Mouse (Mus musculus): ENCODE results near the gene Irx5. TPM values are rescaled to one million over a fixed set of nuclear protein-coding genes. Genes with fewer than 3 reads are reported as not detected.

The Irx5 gene
- 0.30 and 0.45 TPM in 2 replicates for polyA plus RNA-seq (2015; fragmentation: Nextera tagmentation; extraction: Ambion mirVana)

GRCm38 (mm10) chr8:92357398-92357981, at the start of gene Irx5:
Gene Irx5 (plus strand): TSS chr8:92357625.
- H3K9me3 ChIP-seq (ENCODE audit: control insufficient read depth, low read length), result no peaks in the 10 kb centered on the region
- no peaks in the 10 kb centered on the region for H3K36me3 ChIP-seq (ENCODE audit: control insufficient read depth, insufficient read depth)
- H3K4me2 ChIP-seq (ENCODE audit: low read length), result peak within 1 kb of the TSS; percentile 85
- peaks cover 65% of the 10 kb centered on the region for H3K27me3 ChIP-seq (replicated peaks; ENCODE audit: control insufficient read depth, insufficient read depth, low read length)
- peak within 1 kb of the TSS; percentile 59 for H3K4me3 ChIP-seq (replicated peaks; ENCODE audit: low read length)
- no peak for ATAC-seq
- H3K27ac ChIP-seq (ENCODE audit: low read length), result no peak within 1 kb of the TSS
- under 1% methylated on average over 46 of the region's 47 CpGs for WGBS
- H3K9ac ChIP-seq (replicated peaks; ENCODE audit: low read depth, low read length), result peak within 1 kb of the TSS; percentile 22; the same call in 1 of the 2 replicates
- peaks cover 39% of the 10 kb centered on the region for H3K4me1 ChIP-seq (replicated peaks; ENCODE audit: control insufficient read depth, insufficient read depth, low read length)

DNA sequence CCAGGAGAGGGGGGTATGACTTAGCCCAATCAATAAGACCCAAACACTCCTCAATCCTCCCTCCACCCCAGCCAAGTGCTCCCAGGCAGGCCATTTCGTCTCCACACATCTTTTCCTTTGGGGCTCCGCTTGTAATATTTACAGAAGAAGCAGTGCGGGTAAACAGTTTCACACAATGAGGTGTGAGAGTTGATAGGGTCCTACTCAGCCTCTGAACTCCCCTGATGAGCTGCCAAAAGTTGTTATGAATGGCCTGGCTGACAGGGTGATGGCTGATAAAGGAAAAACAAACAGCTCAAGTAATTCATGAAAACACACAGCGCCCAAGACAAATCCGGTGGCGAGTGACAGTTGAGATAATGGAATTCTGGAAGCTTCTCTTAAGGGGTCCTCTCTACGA, 45.2 kb upstream of the Irx5 start:
- 27% methylated on average over 7 of the region's 7 CpGs for WGBS
- Histone ChIP-seq H3K9me3 (ENCODE audit: control insufficient read depth, low read length) (no peaks in the 10 kb centered on the region), H3K27me3 (replicated peaks; ENCODE audit: control insufficient read depth, insufficient read depth, low read length) (no peaks in the 10 kb centered on the region; the same call in 1 of the 2 replicates), H3K36me3 (ENCODE audit: control insufficient read depth, insufficient read depth) (no peaks in the 10 kb centered on the region), H3K9ac (replicated peaks; ENCODE audit: low read depth, low read length) (no peak overlapping the region), H3K4me2 (ENCODE audit: low read length) (no peak overlapping the region), H3K4me1 (replicated peaks; ENCODE audit: control insufficient read depth, insufficient read depth, low read length) (0 out of 2 replicates have a peak, but pooled peaks cover 2% of the 10 kb centered on the region), H3K27ac (ENCODE audit: low read length) (no peak overlapping the region), H3K4me3 (replicated peaks; ENCODE audit: low read length) (no peak overlapping the region)
- no peak for ATAC-seq

DNA sequence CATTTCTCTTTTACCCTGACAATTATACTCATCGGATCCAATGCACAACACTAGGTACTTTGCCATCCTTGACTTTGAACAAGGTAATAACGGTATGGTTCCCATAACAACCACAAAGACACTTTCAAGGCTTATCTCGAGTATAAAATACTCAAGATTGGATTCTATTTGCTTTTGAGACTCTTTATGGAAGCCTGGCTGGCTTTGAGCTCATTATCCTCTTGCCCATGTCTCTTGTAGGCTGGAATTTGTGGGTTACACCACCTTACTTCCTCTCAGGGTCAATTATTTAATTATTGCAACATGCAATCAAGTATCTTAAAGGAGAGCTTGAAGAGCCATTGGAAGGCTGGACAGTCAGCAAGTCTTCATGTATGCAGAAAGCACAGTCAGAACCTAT, 43.7 kb upstream of the Irx5 start:
- H3K4me3 ChIP-seq (replicated peaks; ENCODE audit: low read length), result no peak overlapping the region
- H3K9ac ChIP-seq (replicated peaks; ENCODE audit: low read depth, low read length), result no peak overlapping the region
- 0 out of 2 replicates have a peak, but pooled peaks cover 2% of the 10 kb centered on the region for H3K4me1 ChIP-seq (replicated peaks; ENCODE audit: control insufficient read depth, insufficient read depth, low read length)
- no peaks in the 10 kb centered on the region; the same call in 1 of the 2 replicates for H3K27me3 ChIP-seq (replicated peaks; ENCODE audit: control insufficient read depth, insufficient read depth, low read length)
- H3K36me3 ChIP-seq (ENCODE audit: control insufficient read depth, insufficient read depth), result no peaks in the 10 kb centered on the region
- no peak overlapping the region for H3K27ac ChIP-seq (ENCODE audit: low read length)
- ATAC-seq, result no peak
- no peak overlapping the region for H3K4me2 ChIP-seq (ENCODE audit: low read length)
- WGBS, result 78% methylated on average over 3 of the region's 3 CpGs
- H3K9me3 ChIP-seq (ENCODE audit: control insufficient read depth, low read length), result no peaks in the 10 kb centered on the region

- no peaks in the 10 kb centered on the region for H3K4me1 ChIP-seq (replicated peaks; ENCODE audit: control insufficient read depth, insufficient read depth, low read length)
- no peaks in the 10 kb centered on the region for H3K36me3 ChIP-seq (ENCODE audit: control insufficient read depth, insufficient read depth)
- no peak for ATAC-seq
- no peak overlapping the region for H3K4me2 ChIP-seq (ENCODE audit: low read length)
- no peak overlapping the region for H3K4me3 ChIP-seq (replicated peaks; ENCODE audit: low read length)
- no peaks in the 10 kb centered on the region for H3K9me3 ChIP-seq (ENCODE audit: control insufficient read depth, low read length)
- no peaks in the 10 kb centered on the region for H3K27me3 ChIP-seq (replicated peaks; ENCODE audit: control insufficient read depth, insufficient read depth, low read length)
- 97% methylated on average over 7 of the region's 7 CpGs for WGBS
- no peak overlapping the region for H3K9ac ChIP-seq (replicated peaks; ENCODE audit: low read depth, low read length)
- H3K27ac ChIP-seq (ENCODE audit: low read length), result no peak overlapping the region
These were observed 33.7 kb upstream of the Irx5 start for GRCm38 (mm10) chr8:92323751-92324150.

DNA sequence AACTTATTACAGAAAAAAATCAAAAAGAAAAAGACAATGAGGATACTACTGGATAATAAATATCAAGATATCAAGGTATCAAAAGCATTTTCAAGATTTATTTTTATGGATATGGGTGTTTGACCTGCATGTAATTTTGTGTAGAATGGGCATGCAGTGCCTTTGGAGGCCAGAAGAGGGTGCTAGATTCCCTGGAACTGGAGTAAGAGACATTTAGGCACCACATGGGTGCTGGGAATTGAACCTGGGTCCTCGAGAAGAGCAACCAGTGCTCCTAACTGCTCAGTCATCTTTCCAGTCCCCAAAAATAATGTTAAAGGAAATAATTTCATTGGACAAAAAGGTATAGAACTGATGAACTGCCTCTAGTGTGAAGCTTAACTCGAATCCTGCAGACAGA, 30.2 kb upstream of the Irx5 start:
- Histone ChIP-seq H3K36me3 (ENCODE audit: control insufficient read depth, insufficient read depth) (no peaks in the 10 kb centered on the region), H3K4me1 (replicated peaks; ENCODE audit: control insufficient read depth, insufficient read depth, low read length) (no peaks in the 10 kb centered on the region), H3K27ac (ENCODE audit: low read length) (no peak overlapping the region), H3K27me3 (replicated peaks; ENCODE audit: control insufficient read depth, insufficient read depth, low read length) (no peaks in the 10 kb centered on the region; the same call in 1 of the 2 replicates), H3K9ac (replicated peaks; ENCODE audit: low read depth, low read length) (no peak overlapping the region), H3K9me3 (ENCODE audit: control insufficient read depth, low read length) (no peaks in the 10 kb centered on the region), H3K4me2 (ENCODE audit: low read length) (no peak overlapping the region), H3K4me3 (replicated peaks; ENCODE audit: low read length) (no peak overlapping the region)
- ATAC-seq, result no peak
- 96% methylated on average over 2 of the region's 2 CpGs for WGBS

GRCm38 (mm10) chr8:92329273-92329672, 28.2 kb upstream of the Irx5 start:
- H3K4me3 ChIP-seq (replicated peaks; ENCODE audit: low read length), result no peak overlapping the region
- no peaks in the 10 kb centered on the region for H3K4me1 ChIP-seq (replicated peaks; ENCODE audit: control insufficient read depth, insufficient read depth, low read length)
- H3K36me3 ChIP-seq (ENCODE audit: control insufficient read depth, insufficient read depth), result no peaks in the 10 kb centered on the region
- H3K4me2 ChIP-seq (ENCODE audit: low read length), result no peak overlapping the region
- WGBS, result 90% methylated on average over 2 of the region's 4 CpGs
- H3K9ac ChIP-seq (replicated peaks; ENCODE audit: low read depth, low read length), result no peak overlapping the region
- H3K27me3 ChIP-seq (replicated peaks; ENCODE audit: control insufficient read depth, insufficient read depth, low read length), result no peaks in the 10 kb centered on the region; the same call in 1 of the 2 replicates
- no peak for ATAC-seq
- no peak overlapping the region for H3K27ac ChIP-seq (ENCODE audit: low read length)
- no peaks in the 10 kb centered on the region for H3K9me3 ChIP-seq (ENCODE audit: control insufficient read depth, low read length)

GRCm38 (mm10) chr8:92331811-92332210, 25.6 kb upstream of the Irx5 start:
- Histone ChIP-seq H3K4me3 (replicated peaks; ENCODE audit: low read length) (no peak overlapping the region), H3K27ac (ENCODE audit: low read length) (no peak overlapping the region), H3K9me3 (ENCODE audit: control insufficient read depth, low read length) (no peaks in the 10 kb centered on the region), H3K4me2 (ENCODE audit: low read length) (no peak overlapping the region), H3K4me1 (replicated peaks; ENCODE audit: control insufficient read depth, insufficient read depth, low read length) (no peaks in the 10 kb centered on the region), H3K27me3 (replicated peaks; ENCODE audit: control insufficient read depth, insufficient read depth, low read length) (no peaks in the 10 kb centered on the region; the same call in 1 of the 2 replicates), H3K9ac (replicated peaks; ENCODE audit: low read depth, low read length) (no peak overlapping the region), H3K36me3 (ENCODE audit: control insufficient read depth, insufficient read depth) (no peaks in the 10 kb centered on the region)
- ATAC-seq, result no peak
- 75% methylated on average over 3 of the region's 3 CpGs for WGBS

DNA sequence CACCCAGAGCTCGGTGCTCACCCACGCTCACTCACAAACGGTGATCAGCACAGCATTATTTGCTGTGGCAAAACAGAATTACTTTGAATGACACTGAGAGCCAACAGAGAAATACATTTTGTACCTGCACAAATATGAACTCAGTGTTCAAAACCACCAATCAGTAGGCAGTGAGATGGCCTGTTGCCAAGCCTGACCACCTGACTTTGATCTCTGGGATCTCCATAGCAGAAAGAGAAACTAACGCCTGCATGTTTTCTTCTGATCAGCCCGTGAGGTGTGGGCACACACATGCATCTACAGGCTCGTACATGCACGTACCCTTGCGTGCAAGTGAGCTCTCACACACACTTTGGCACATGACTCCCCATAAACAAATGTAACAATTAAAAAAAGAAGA, 24.0 kb upstream of the Irx5 start:
- no peak overlapping the region for H3K4me3 ChIP-seq (replicated peaks; ENCODE audit: low read length)
- no peak for ATAC-seq
- no peaks in the 10 kb centered on the region for H3K4me1 ChIP-seq (replicated peaks; ENCODE audit: control insufficient read depth, insufficient read depth, low read length)
- no peaks in the 10 kb centered on the region for H3K9me3 ChIP-seq (ENCODE audit: control insufficient read depth, low read length)
- H3K36me3 ChIP-seq (ENCODE audit: control insufficient read depth, insufficient read depth), result no peaks in the 10 kb centered on the region
- H3K4me2 ChIP-seq (ENCODE audit: low read length), result no peak overlapping the region
- H3K27ac ChIP-seq (ENCODE audit: low read length), result no peak overlapping the region
- WGBS, result 91% methylated on average over 8 of the region's 8 CpGs
- no peak overlapping the region for H3K9ac ChIP-seq (replicated peaks; ENCODE audit: low read depth, low read length)
- H3K27me3 ChIP-seq (replicated peaks; ENCODE audit: control insufficient read depth, insufficient read depth, low read length), result peaks cover under 1% of the 10 kb centered on the region; the same call in 1 of the 2 replicates

- Histone ChIP-seq H3K27ac (ENCODE audit: low read length) (no peak overlapping the region), H3K4me3 (replicated peaks; ENCODE audit: low read length) (no peak overlapping the region), H3K9me3 (ENCODE audit: control insufficient read depth, low read length) (no peaks in the 10 kb centered on the region), H3K9ac (replicated peaks; ENCODE audit: low read depth, low read length) (no peak overlapping the region), H3K27me3 (replicated peaks; ENCODE audit: control insufficient read depth, insufficient read depth, low read length) (peaks cover 3% of the 10 kb centered on the region; the same call in 1 of the 2 replicates), H3K4me2 (ENCODE audit: low read length) (no peak overlapping the region), H3K4me1 (replicated peaks; ENCODE audit: control insufficient read depth, insufficient read depth, low read length) (no peaks in the 10 kb centered on the region), H3K36me3 (ENCODE audit: control insufficient read depth, insufficient read depth) (no peaks in the 10 kb centered on the region)
- ATAC-seq, result no peak
- WGBS, result 35% methylated on average over 7 of the region's 7 CpGs
These were observed 22.3 kb upstream of the Irx5 start for GRCm38 (mm10) chr8:92335079-92335478.
